Mouse (Mus musculus): Measurements from ENCODE around the gene Olfr603.
"Not testable (repeated sequence)": the region's sequence is repeated elsewhere in the genome, so short reads cannot be mapped to it uniquely, and the experiment has no call there.

Olfr603 gene

DNA sequence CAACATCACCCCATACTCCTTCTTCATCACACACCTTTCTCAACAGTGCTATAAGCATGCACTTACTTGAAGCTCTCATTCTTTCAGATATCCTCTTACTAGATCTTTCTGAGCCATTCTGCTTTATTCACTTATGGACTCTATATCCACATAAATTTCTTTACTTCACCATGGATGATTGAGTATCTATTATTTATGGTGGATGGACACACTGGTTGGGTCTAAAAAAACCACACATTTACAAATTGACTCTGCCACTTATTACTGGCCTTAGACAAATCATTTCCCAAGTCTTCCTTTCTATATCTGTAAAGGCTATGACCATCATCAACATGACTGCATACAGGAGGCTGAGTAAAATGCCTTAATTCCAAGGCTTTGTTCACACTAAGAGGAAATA is at the start of gene Olfr603:
TSS of gene Olfr603 (minus strand) at position 101 of the 400 bp plus-strand sequence.
- no peak for DNase-seq (ENCODE audit: low spot score in 2 of 2)

DNA sequence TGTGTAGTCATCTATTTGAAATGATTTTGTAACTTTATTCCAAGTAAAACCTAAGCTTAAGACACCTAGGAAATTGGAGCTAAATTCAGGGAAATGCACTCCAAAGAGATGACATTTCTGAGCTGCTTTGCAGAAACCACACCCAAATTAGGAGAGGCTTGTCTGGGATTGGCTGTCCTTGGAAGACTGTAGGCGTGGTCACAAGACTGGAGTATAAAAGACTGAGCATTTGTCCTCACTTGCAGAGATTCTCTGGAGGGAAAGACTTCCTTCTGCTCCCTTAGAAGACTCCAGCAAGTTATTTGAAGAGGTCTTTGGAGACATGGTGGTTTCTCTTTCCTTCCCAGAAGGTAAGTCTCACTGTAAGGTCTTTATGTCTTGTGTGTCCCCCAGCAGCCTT is 28.8 kb upstream of the Olfr603 start, which contains the start of gene Usp17lc:
TSS of gene Usp17lc (plus strand) at position 301 of the 400 bp plus-strand sequence.
- not testable (repeated sequence) for DNase-seq (ENCODE audit: low spot score in 2 of 2)

DNA sequence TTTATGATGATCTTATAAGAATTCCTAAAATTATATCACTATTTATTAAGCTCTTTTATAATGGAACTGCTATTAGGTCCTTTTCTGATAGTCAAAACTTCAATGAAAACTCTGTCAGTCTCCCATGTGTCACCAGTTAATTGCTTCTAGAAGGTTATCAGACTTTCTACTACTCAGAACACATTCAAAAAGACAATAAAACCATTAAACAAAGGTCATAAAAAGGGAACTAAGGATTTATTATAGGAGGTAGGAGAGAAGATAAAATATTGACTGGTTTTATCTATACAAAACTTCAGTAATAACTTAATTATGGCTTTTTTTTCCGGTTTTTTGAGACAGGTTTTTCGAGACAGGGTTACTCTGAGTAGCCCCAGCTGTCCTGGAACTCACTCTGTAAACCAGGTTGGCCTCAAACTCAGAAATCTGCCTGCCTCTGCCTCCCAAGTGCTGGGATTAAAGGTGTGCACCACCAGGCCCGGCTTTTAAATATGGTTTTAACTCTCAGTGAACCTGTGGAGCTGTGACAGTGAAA is 20.6 kb upstream of the Olfr603 start:
- not testable (repeated sequence) for DNase-seq (ENCODE audit: low spot score in 2 of 2)

DNA sequence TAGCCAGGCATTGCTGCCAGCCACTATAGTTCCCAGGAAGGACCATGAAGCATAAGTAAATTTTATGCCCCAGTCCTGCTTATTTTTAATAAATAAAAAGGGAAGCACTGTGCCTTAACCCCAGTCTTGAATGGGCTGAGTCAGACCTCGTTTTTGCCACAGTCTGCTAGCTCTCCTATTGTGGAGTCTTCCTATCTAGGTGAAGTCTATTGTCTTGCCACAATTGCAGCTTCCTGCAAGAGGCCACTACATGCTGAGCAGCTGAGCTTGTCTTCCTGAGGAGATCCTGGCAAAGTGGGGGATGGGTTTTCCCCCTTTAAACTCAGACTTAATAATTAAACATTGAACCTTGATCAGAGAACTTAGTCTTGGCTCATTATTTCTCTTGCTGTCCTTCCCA is 13.0 kb upstream of the Olfr603 start:
- no peak for DNase-seq (ENCODE audit: low spot score in 2 of 2)

DNA sequence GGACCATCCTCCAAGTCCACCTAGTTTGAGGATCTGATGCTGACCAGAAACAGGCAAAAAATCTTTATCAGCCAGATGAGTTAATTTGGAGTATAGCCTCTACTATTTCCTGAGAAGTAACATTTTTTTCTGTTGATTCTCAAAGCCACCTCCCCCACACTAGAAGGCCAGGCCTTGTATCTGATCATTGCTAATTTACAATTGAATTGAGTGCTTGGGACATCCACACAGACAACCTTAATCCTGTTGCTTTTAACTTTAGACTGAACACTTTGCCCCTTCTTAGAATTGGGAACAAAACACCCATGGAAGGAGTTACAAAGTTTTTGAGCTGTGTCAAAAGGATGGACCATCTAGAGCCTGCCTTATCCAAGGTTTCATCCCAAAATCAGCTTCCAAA is 11.8 kb upstream of the Olfr603 start:
- DNase-seq (ENCODE audit: low spot score in 2 of 2): no peak

DNA sequence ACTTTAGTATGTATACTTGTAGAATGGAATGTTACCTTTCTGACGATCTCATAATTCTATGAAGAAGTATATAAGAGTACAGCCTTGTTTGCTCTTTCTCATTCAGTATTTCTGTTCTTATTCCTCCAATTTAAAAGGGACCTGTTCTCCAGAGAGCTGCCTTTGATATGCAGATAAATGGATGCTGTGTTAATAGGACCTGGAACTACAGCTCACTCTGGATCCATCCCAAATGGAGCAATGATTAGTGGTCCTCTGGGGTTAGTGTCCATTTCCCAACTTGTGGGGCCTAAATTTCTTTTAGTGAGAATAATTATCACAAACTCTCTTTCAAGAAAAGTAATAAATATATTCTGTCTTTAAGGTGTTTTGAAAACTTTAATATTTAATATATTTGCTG is 23.4 kb downstream of the Olfr603 start, which contains the start of gene Olfr601:
TSS of gene Olfr601 (minus strand) at position 101 of the 400 bp plus-strand sequence.
- no peak for DNase-seq (ENCODE audit: low spot score in 2 of 2)

DNA sequence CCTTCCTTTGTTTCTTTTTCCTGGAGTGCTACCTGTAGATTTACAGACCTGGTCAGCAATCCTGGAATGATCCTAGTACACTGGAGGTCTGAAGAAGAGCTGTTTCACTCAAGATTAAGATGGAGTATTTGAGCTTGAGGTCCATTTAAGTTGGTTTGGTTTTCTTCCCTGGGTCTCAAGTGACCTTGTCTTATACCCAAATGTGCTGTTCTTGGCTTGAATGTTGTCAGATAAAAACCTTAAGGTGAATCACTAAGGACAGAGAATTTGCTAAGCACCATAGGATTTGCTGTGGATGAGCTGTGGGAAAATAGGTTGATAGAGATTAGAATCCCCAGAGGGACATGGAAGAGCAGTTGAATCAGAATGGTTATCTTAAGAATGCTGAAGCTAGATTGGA is 36.4 kb downstream of the Olfr603 start, which contains the start of gene Olfr600:
TSS of gene Olfr600 (minus strand) at position 101 of the 400 bp plus-strand sequence.
- DNase-seq (ENCODE audit: low spot score in 2 of 2): no peak

DNA sequence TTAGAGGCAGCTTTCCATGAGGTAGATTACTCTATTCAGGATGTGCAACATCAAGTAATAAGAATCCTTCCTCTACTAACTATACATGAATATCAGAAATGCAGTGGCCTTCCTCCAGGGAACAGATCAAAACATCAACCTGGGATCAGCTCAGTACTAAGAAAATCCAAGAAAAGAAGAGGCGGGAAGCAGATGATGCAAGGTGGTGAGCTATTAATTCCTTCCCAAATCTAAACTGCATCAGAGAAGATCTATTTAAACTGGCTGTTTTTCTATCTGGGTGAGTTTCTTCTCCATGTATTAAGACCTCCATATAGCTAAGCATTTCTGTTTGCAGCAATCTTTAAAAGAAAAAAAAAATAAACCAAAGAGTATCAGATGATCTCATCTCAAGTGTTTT is 50.4 kb downstream of the Olfr603 start, which contains the start of gene Olfr599:
TSS of gene Olfr599 (plus strand) at position 301 of the 400 bp plus-strand sequence.
- DNase-seq (ENCODE audit: low spot score in 2 of 2): no peak

All from frontal cortex, postnatal 25 days (tissue).